Mouse (Mus musculus): Measurements from ENCODE around the gene Ccdc12. TPM values are rescaled to one million over a fixed set of nuclear protein-coding genes. Genes with fewer than 3 reads are reported as not detected.
"Not testable (repeated sequence)": the region's sequence is repeated elsewhere in the genome, so short reads cannot be mapped to it uniquely, and the experiment has no call there.

Ccdc12 gene
- total RNA-seq, 2 experiments from 2014 or later: 69.6 to 78.9 TPM

DNA sequence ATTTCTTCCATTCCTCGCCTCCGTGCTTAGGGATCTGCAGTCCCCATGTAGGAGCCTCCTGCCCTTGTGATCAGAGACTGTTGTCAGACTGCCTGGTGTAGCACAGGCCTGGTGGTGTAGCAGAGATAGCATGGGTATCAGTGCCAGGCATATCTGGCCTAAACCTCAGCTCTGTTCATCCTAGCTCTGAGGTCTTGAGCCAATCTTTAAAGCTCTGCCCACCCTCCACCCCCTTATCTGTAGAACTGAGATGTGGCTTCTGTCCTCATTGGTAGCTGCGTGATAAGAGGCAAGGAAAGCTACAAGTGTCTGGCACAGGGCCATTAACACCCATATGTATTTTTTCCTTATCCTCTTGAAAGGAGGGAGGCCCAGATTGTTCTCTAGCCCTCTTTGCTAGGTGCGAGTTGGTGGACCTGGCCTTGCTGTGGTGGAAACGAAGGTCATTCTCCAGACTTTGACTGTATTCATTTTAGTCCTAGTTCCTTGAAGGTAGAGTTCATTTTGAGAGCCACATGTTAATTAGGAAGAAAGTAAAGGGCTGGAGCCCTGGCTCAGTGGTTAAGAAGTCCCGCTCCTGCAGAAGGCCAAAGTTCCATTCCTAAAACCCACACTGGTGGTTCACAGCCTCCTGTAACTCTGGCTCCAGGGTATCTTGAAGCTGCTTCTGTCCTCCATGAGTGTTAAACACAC is 12.4 kb downstream of the Ccdc12 start:
- intact Hi-C loops (cut with DNase I): no loop called here
- DNase-seq: no peak

DNA sequence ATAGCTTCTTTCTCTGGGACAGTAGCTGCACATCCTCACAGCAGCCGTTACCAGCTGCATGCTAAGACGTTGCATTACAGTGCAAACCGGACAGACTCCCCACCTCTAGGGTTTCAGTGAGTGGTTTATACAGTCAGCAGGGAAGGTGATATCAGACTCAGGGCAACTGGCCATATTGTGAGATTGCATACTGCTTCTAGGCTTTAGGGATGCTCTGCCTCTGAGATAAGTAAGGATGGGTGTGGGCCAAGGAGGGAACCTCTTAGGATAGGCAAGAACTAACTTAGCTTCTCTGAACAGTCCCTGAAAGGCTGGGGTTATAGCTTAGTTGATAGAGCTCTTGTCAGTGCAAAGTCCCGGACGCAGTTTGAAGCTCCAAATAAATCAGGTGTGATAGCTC is 13.5 kb downstream of the Ccdc12 start:
- intact Hi-C loops (cut with DNase I): loop anchor here (5.0 kb wide), 1 partner anchor 38 kb away; no protein-coding TSS in a partner anchor
- DNase-seq: no peak

DNA sequence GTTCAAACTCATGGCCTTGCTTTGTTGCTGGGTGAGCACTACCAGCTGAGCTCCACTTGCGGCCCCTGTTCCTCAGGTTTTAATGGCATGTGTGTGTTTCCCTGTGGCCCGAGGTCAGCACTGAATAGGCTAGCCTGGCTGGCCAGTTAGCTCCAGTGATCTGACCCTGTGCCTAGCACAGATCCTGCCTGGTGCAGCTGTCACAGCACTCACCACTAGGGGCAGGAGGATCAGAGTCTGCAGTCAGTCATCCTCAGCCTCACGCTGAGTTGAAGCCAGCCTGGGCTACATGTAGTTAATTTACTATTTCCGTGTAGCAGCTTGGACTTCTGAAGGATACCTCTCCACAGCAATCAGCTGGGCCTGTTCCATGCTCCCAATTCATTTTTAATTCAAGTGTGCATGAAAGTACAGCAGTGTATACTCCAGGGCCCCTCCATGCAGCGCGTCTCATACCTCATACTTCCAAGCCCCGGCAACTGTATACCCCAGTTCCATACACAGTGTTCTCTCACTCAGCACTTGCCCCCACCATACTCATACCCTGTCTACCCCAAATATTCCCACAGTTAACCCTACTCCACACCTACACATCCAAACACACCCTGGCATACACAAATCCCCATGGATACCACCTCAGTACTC is 16.3 kb downstream of the Ccdc12 start:
- intact Hi-C loops (cut with DNase I): loop anchor here (2.0 to 5.0 kb wide), 2 partner anchors 16 to 35 kb away; partner anchors contain the start of gene Ccdc12
- DNase-seq: peak; percentile 54 to 58

DNA sequence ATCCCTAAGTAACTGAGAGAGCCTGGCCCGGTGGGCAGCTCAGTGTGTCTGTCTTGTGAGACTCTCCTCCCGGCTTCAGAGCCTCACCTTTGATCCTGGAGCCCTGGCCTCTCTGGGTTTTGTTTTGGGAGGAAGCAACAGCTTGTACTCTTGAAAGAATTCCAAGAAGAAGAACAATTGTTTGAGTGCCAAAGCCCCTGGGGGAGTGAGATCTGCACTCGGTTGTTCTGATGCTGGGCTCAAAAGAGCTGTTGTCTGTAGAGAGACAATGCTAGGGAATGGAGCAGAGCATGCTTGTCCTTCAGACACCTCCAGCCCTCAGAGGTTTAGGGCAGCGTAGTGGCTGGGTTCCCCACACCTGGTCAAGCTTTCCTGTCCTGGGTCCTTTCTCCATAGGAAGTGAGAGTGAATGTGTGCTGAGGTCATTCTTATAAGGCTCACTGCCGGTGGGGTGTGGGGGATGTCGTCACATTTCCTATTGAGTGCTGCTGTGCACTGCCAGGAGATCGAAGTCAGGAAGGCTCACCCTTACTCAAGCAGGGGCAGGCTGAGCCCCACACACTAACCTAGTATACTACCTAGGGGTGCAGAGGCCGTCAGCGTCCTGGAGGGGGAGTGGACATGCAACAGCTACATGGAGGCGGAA is 16.9 kb downstream of the Ccdc12 start:
- DNase-seq: no peak
- intact Hi-C loops (cut with DNase I): loop anchor here (2.0 to 5.0 kb wide), 2 partner anchors 16 to 34 kb away; partner anchors contain the start of gene Ccdc12

DNA sequence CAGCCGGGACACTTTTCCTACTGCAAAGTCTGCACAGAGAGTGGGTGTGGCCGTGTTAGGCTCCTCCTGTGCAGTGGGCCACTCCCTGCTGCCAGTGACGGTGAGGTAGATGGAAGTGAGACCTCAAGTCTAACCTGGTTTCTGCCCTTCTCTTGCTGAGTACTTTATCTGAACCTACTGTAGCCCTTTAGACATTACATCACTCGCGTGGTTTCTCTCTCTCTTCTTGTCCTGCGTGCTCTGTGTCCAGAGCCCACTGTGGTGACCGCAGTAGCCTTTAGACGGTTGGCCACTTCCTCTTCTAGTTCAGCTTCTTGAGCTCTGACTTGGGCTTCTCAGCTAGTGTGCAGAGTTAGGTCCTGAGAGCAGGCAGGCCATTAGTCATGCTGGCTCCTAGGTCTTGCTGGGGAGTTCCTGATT is 20.2 kb downstream of the Ccdc12 start:
- DNase-seq: no peak
- intact Hi-C loops (cut with DNase I): no loop called here

DNA sequence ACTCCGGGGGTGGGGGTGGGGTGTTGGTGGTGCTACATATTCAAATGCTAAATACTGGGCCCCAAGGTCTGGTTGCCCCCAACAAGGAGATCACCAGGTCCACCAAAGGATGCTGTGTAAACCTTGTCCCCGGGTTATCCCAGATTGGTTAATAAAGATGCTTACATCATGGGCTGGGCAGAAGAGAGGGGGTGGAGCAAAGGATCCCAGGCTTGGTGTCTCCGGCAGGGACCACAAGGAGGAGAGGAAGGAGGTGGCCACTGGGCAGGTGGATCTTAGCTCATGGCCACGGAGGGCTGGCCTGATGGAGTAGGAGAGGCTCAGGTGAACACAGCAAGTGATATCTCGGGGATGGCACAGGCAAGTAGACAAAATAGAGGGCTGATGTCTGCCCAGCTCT is 22.6 kb downstream of the Ccdc12 start:
- DNase-seq: no peak
- intact Hi-C loops (cut with DNase I): no loop called here

DNA sequence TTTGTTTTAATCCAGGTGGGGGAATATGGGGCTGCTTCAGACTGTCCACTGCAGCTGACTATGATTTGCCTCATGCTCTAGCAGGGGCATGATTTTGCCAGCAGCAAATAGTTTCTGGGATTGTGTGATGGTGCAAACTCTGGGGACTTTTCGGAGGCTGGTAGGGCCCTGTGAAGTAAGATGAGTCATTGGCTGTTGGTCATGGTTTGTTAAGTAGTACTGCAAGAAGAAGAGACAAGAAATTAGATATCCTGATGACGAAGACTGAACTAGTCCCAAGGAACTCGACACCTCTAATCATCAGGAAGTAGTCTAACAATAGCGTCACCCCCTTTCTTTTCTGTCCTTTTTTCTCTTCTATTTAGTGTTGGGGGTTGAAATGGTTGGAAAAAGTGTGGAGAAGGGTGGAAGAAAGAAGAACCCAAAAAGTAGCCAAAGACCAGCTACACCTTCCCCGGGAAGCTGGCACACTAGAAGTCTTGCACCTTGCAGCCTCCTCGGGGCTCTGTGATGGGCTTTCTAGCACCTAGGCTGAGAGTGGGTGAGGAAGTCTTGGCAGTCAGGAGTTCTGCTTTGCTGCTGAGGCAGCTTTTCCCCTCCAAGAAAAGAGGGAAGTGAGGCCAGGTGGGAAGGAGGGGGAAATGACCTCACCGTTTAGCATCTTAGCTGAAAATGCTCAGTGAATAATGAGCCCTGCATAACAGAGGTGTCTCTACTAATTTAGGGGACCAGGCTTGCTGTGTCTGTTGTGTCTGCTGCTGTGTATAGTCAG is 24.6 kb downstream of the Ccdc12 start:
- intact Hi-C loops (cut with DNase I): loop anchor here (2.0 kb wide), 1 partner anchor 22 kb away; no protein-coding TSS in a partner anchor
- DNase-seq: no peak

DNA sequence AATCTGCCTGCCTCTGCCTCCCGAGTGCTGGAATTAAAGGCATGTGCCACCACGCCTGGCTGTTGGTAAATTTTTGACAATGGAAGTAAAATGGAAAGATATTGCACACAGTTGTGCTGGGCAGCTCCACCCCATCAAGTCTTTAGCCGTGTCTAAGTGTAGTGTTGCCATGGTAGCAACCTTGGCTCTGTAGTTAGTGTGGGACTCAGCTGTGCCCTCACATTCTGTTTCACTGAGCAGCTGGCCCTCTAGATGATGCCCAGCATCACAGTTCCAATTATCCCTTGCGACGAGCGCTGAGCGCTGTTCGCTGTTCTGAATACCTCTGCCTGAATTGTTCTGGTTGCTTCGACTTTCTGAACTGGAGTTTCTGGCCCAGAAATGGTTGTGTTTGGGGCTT is 25.5 kb downstream of the Ccdc12 start:
- DNase-seq: no peak
- intact Hi-C loops (cut with DNase I): loop anchor here (2.0 kb wide), 1 partner anchor 23 kb away; no protein-coding TSS in a partner anchor

DNA sequence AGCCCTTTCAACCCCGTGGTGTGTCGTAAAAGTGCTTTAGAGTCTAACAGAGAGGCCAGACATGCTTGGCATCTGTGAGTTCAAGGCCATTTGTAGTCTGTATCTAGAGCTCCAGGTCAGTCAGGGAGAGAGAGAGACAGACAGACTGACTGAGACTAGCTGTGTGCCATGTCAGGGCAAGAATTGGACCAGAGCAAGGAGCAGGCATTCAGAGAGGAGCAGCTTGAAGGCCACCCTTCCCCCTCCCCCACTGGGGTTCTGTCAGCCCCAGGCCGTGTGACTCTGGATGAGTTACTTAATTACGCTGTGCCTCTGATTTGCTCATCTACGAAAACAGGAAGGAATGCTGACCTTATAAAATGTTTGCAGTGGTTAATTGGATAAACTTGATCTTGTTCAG is 26.0 kb downstream of the Ccdc12 start:
- intact Hi-C loops (cut with DNase I): no loop called here
- no peak for DNase-seq

DNA sequence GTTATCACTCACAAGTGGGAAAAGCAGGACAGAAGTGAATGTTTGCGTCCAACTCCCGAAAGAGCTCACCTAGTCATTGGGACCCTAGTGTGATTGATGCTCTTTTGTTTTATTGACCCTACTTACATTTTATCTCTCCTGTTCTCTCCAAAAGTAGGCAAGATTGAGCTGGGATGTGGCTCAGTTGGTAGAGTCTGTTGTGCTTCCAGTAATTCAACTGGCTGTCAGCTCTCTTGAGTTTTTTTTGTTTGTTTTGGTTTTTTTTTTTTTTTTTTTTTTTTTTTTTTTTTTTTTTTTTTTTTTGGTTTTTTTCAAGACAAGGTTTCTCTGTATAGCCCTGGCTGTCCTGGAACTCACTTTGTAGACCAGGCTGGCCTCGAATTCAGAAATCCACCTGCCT is 26.4 kb downstream of the Ccdc12 start:
- intact Hi-C loops (cut with DNase I): not testable (repeated sequence)

DNA sequence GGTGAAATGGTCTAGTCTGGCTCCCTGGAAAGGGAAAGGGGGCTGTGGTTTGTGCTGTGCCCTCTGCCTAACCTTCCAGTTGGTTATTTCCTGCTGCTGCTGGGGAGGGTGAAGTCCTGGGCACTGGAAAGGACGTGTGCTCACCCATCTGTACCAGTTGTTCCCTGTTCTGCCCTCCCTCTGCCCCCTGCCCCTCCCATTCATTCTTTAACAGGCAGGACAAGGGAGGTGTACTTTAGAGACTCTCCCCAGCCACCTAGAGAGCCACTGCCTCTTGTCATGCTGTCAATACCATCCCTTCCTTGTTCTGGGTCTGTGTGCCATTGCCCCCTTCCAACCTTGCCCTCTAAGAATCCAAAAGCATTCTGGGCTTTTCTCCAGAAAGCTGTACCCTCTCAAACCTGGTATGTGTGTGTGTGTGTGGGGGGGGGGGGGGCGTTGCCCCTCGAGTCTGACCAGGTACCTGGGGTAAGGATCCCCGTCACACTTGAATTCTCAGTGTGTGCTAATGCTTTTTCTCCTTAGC is 27.3 kb downstream of the Ccdc12 start:
- intact Hi-C loops (cut with DNase I): no loop called here

More for the DNA sequence above, 26.4 kb downstream of the Ccdc12 start:
- DNase-seq: not testable (repeated sequence)

DNA sequence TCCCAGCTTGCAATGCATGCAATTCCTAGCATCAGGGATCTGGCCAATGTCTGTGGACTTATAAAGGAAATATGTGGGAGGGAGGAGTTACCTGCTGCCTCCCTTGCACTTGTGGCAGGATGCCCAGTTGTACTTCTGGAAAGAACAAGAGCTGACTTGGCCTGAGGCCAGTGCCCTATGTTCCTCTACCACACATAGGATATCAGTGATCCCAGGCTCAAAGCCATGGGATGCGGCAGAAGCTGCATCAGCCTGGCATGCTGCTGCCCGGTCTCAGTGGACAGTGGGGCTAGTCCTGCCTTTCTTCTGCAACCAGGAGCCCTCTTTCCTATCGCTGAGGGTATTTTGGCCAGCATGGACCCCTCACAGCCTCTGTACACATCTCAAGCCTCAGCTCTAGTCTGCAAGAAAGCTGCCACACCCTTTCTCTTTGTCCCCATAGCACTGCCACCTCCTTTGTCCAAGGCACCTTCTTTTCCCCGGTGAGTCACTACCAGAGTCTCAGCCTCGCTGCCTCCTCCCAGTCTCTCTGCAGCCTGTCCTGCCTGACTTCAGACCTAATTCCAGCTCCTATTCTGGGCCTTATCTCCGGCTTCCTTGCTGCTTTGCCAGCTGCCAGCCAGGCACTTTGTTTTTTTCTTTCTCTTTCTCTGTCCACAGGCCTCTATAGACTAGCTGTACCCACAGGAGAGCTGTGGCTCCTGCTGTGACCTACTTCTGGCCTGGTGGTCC is 28.0 kb downstream of the Ccdc12 start:
- intact Hi-C loops (cut with DNase I): no loop called here

More for the DNA sequence above, 27.3 kb downstream of the Ccdc12 start:
- DNase-seq: peak in 1 of 2 experiments; percentile 53

DNA sequence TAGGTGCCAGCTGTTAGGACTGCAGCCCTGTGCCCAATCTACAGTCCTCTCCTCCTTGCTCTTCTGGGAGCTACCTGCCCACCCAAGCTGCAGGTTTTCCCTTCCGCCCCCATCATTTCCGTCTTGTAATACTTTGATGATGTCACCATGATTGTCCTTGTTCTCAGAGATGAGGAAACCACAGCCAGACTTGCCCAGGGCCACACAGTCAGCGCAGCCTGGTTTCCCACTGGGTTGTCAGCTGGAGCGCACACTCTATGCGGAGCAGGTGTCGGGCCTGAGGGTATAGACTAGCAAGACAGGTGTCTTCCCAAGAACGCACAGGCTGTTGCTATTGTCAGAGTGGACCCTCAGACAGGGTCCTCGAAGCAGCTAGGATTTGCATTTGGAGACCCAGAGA is 28.9 kb downstream of the Ccdc12 start:
- DNase-seq: no peak
- intact Hi-C loops (cut with DNase I): no loop called here

More for the DNA sequence above, 28.0 kb downstream of the Ccdc12 start:
- peak; percentile 79 to 89 for DNase-seq

DNA sequence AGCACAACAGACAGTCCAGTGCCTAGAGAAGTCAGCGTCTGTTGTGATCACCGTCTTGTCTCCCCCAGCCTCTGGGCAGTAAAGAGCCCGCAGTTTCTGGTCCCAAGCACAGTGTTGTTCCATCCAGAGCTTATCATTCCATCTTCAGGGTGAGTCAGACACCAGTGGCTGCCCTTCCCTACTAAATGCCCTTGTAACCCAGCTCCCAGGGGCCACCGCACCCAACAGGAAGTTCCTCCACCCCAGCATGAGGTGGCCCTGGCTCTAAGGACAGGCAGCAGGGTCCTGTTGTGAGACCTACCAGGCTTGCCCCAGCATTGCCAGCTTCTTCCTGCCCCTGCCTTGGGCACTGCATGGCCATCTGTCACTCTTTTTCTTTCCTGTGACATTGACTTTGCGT is 29.3 kb downstream of the Ccdc12 start:
- intact Hi-C loops (cut with DNase I): no loop called here
- DNase-seq: no peak

DNA sequence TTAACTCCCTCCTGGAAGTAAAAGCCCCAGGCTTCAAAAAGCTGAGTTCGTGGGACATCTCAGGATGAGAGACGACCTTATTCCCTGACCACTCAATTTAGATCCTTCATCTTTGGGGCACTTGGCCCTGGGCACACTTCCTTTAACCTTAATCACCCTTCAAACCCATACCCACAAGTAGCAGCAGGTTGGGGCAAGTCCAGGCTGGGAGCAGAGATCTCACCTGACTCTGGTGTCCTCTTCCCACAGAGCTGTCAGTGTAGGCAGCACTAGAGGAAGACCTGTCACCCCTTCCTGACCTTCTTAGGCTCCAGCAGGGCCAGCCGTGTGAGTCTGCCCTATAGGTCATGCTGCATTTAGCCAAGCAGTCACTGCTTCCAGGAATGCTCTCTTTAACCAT is 30.2 kb downstream of the Ccdc12 start:
- no peak for DNase-seq
- intact Hi-C loops (cut with DNase I): no loop called here

DNA sequence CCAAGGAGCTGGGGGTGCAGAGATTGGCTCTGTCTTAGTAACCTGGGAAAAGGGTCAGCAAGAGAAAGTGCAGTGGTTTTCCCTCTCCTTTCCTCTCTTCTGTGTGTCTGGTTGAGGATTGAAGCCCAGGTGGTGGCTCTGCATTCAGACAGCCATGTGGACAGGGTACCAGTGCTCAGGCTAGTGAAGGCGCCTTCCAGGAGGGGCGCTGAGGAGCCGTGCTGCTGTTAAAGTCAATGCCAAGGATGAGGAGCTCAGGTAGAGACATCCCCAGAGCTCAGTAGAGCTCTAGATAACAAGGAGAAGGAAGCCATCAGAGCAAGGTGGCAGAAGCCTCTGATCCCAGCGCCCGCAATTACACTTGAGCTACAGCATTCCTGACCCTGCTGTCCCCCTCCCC is 30.8 kb downstream of the Ccdc12 start:
- DNase-seq: no peak
- intact Hi-C loops (cut with DNase I): no loop called here

DNA sequence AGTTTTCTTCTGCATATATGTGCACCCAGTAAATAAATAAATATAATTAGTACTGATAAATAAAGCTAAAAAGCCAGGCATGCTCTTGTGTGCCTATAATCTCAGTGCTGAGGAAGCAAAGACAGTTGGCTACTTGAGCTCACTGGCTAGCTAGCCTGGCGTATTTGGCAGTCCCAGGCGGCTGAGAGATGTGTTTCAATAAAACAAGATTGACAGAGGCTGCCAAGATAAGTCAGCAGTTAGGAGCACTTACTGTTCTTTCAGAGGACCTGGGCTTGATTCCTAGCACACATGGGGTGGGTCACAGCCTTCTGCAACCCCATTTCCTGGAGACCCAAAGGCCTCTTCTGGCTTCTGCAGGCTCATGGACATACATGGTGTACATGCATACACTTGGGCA is 31.5 kb downstream of the Ccdc12 start:
- intact Hi-C loops (cut with DNase I): no loop called here
- no peak for DNase-seq

DNA sequence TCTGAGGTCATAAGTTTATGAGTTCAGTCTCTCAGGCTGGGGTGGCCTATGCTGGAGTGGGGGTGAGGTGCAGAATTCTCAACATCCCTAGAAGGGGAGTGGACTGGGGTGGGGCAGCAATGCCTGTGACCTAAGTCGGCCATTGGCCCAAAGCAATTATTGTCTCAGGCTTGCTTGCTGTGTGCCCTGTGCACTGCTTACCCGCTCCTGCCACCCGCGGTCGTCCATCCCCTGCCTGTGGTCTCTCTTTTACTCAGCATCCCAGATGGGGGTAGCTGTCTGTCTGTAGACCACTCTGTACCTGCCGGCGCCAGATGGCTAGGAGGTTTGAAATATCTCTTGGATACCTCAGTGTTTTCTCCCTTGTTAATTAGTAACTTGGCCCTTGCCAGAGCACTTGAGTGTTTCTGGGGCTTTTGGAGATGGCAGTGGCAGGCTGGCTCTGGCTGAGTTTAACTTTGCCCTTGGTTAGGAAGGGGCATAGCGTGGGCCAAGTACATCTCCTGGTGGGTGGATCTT is 33.0 kb downstream of the Ccdc12 start:
- intact Hi-C loops (cut with DNase I): no loop called here
- no peak for DNase-seq

DNA sequence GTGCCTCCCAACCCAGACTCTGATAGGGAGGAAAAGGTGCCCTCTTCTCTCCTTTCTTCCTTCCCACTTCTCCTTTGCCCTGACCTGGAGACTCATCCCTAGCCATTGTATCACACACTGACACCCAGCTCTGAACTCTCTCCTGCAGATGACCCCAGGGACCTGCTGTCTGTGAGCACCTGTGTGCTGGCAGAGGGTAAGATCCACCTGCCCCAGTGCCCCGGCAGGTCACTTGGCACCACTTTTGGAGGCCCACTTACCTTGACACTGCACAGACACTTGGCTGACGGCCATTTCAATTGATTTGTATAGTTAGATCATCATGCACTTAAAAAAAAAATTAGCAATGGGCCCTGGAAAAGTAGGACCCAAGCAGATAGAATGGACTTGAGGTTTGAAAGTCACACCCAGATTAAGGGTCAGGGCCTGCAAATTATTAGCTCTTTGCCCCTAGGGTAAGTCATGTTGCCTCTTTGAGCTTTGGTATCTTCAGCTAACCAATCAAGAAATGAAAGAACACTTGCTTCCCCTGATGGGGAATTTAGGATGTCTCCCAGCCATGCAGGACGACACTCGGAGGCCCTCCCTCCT is 39.0 kb downstream of the Ccdc12 start:
- DNase-seq: no peak
- intact Hi-C loops (cut with DNase I): no loop called here
